Mouse (Mus musculus) kidney, postnatal 25 days (tissue): Measurements from ENCODE around the gene Mobp.
"Not testable (repeated sequence)": the region's sequence is repeated elsewhere in the genome, so short reads cannot be mapped to it uniquely, and the experiment has no call there.

Experiments used
- DNase-seq, 2 experiments: peaks; one replicate each; pipeline ENCODE4 v3.0.0; 2021; ENCODE audit warnings: mixed read lengths in 2 of 2

Gene Mobp

DNA sequence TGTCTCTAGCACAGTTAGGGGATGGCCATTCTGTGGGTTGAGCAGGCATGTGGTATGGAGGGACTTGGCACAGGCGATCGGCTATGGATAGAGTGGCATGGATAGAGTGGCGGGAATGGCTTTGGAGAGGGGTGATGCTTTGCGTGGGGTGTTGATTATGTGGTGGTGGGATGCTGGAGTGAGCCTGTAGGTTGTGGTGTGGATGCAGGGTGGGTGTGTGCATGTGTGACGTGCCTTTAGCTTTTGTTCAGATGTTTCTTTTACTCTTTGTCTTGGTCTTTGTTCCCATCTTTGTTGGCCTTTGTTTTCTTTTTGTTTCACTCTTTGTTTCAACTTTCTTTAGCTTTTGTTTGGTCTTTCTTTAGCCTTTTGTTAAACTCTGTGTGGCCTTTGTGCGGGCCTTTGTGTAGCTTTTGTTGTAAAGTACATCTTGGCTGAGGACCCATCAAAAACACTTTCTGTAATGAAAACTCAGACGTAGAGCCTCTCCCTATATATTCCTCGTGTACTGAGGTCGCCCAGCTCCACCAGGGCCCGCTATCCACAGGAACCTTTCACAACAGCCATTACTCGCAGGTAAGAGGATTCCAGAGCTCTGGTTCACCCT, at the start of gene Mobp:
Mobp (plus strand) TSS at position 486 of the 607 bp plus-strand sequence.
- no peak for DNase-seq

DNA sequence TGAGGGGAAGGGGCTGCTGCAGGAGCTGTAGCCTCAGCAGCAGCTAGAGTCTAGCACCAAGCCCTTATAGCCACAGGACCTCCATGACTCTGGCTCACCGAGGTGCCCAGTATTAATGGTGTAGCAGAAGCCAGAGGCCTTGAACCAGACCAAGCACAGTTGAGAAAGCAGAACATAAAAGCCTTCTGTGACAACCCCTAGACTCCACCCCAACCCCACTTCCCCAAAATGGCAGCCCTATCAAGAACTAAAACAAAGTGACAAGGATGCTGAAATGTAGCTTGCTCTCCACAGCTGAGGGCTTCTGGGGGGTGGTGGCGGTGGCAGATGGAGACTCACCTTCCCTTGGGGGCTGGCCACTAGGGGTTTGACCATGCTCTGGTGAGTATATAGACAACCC, 48.3 kb upstream of the Mobp start:
- no peak for DNase-seq

DNA sequence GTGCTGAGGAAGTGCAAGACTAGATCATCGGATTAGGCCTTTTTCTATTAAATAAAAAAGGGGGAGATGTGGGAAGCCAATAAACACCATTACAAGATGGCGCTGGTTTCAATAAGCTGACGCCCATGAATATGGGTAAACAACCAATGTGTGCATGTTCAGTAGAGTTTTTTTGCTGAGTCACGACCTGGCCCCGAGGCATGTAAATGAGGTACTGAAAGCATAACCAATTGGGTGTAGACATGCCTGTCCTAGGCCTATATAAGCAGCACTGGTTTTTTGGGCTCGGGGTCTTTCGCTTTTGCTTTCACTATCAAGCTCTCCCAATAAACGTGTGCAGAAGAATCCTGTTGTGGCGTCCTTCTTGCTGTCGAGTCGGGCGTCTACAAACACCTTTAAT, 40.6 kb upstream of the Mobp start:
- not testable (repeated sequence) for DNase-seq

DNA sequence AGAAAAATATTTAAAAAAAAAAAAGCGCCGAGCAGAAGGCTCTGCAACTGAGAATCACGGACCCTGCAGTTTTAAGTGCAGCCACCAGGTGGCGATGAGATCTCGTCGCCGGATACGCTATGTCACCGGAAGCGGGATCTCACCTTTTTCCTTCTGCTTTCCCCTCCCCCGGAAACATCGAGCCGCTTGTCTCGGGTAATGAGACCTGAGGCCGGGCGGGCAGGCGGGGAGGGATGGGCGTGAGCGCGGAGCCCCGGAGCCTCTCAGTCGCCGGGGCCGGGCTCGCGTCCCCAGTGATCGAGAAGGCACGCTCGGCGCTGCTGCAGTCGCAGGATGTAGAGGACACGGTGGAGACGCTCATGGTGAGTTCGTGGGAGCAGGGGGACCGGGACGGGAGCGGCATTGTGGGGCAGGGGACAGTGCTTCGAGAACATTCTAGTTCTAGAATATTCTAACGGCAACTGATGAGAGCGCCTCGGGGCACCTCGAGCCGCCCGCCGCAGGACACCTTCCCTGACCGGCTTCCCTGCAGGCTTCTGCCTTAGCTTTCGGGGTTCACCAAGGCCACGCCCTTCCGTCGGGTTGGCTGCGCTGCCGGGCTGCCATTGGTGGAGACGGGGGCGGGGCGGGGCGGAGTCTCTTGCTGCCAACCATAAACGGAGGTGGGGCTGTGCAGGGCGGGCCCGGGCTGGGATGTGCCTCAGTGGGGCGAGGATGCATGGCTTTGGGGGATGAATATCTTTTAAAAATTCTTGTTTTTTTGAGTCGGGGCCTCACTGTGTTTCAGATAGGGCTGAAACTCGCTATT, 39.1 kb upstream of the Mobp start, which contains the start of gene Slc25a38:
Slc25a38 (plus strand) TSS at position 164 of the 808 bp plus-strand sequence.
- peak; percentile 98 for DNase-seq

GRCm38 (mm10) chr9:120111156-120111945, 38.2 kb upstream of the Mobp start:
- no peak for DNase-seq

GRCm38 (mm10) chr9:120112472-120112871, 37.0 kb upstream of the Mobp start:
- DNase-seq = no peak

- peak in 1 of 2 experiments; percentile 47 for DNase-seq
These were observed 36.1 kb upstream of the Mobp start for GRCm38 (mm10) chr9:120113456-120113855.

DNA sequence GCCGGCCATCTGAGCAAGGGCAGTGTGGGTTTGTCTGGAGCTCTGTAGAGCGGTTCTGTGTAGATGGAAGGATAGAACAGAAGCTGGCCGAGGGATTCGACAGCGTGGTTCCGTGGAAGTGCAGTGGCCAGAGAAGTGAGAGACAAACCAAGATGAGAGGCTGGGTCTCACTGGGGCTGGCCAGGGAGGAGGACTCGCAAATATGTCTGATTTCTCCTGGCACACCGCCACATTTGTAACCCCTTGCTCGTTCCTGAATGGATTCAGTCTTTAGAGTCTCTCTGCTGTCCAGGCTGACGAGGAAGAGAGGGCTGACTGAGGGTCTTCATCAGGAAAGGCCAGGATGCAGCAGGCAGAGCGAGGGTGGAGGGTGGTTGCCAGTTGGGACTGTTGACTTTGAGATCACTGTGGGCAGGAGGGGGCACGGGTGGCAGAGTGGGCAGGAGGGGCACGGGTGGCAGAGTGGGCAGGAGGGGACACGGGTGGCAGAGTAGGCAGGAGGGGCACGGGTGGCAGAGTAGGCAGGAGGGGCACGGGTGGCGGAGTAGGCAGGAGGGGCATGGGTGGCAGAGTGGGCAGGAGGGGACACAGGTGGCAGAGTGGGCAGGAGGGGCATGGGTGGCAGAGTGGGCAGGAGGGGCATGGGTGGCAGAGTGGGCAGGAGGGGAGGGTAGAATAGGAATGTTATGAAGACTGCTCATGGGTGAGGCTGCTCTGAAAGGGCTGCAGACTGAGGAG, 35.3 kb upstream of the Mobp start:
- no peak for DNase-seq

DNA sequence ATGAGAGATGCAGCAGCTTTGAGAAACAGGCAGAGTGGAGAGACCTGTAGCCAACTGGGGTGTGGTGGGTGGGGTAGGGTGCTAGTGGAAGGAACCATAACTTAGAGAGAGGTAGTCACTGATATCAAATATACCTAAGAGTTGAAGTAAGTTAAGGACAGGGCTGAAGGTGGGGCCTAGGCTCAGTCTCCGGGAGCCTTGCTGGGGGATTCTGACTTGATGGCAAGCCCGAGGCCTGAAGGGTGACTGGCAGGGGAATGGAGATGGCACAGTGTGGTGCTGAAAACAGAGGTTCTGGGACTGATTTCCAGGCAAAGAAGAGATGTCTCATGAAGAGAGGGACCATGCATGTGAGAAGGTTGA, 34.7 kb upstream of the Mobp start:
- no peak for DNase-seq

GRCm38 (mm10) chr9:120115580-120115979, 33.9 kb upstream of the Mobp start:
- no peak for DNase-seq

- no peak for DNase-seq
These were observed 33.3 kb upstream of the Mobp start for GRCm38 (mm10) chr9:120116184-120116624.

DNA sequence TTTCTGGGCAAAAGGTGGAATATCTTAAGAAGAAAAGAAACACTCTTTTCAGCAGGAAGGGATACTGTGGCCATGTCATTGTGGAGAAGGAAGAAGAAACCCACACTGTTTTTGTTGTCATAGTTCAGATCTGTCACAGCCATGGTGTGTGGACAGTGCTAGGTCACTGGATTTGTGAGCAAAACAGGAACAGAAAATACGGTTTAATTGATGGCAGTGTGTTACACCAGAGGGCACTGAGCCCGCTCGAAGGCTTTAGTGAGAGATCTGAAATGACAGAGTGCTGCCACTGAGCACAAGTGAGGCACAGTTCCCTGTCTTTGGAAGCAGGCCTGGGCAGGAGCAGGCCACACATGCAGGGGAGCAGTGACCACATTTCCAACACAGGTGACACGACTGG, 31.3 kb upstream of the Mobp start:
- no peak for DNase-seq

- no peak for DNase-seq
These were observed 29.0 kb upstream of the Mobp start for GRCm38 (mm10) chr9:120120503-120120902.

GRCm38 (mm10) chr9:120126868-120127267, 22.6 kb upstream of the Mobp start:
- no peak for DNase-seq

DNA sequence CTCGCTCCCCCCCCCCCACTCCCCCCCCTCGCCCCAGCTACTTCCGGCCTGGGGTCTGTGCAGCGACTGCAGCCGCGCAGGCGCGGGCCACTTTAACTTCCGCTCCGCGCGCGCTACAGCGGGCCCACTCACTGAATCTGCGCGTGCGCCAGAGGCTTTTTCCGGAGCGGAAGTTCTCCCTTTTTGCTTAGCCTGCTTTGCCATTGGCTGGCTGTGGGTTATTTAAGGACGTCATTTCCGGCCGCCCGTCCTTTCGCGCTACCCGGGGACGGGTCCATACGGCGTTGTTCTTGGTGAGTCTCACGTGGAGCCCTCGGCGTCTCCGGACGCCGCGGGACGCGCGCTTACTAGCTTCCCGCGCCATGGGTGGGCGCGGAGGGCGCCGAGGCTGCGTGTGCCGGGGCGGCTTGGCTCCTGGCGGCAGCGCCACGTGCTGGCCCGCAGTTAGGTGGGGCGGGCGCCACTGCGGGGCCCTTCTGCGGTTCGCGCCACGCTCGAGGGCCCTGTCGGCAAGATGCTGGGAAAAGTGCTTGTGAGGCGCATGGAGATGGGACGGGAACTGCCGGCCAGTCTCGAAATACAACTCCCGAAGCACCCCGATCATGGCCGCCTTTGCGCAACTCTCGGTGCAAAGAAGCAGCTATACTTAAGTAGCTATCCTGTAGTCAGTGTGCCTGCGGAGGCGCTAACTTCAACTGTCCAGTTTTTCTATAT, 21.8 kb upstream of the Mobp start, which contains the start of gene Rpsa:
Rpsa (plus strand) TSS at position 152 of the 714 bp plus-strand sequence.
- peak; percentile 97 to 99 for DNase-seq

- no peak for DNase-seq
These were observed 20.2 kb upstream of the Mobp start for GRCm38 (mm10) chr9:120129276-120129675.

GRCm38 (mm10) chr9:120131784-120132288, 17.7 kb upstream of the Mobp start:
- no peak for DNase-seq

DNA sequence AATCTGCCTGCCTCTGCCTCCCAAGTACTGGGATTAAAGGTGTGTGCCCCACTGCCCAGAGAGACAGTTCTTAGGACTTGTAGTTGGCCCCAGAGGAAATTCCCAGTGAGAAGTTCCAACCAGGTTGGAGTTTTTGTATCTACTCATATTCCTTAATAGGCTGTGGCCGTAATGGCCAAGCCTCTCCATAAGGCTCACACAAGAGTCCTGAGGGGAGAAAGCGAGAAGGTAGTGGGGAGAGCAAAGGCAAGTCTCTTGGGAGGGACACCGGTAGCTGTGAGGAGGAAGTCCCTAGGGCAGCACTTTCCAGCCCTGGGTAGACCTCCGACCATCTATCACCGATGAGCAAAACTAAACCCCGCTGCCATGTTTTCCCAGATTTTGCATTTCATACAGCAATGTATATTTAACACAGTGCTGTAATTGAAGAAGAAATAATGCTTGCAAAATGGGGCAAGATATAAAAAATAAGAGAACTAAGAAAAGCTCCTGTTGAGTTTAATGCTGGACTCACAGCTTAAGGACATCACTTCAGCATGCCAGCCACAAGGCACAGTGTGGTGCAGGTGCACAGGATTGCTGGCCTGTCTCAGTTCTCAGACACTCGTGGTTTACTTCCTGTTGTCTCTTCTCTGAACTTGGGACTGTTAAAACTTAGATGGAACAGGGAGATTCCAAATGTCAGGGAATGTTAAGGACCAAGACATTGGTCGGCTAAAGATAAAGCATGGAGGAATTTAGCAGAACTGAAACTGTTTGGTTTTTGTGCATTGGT, 16.3 kb upstream of the Mobp start:
- DNase-seq = no peak

- no peak for DNase-seq
These were observed 15.6 kb upstream of the Mobp start for GRCm38 (mm10) chr9:120133755-120134475.

DNA sequence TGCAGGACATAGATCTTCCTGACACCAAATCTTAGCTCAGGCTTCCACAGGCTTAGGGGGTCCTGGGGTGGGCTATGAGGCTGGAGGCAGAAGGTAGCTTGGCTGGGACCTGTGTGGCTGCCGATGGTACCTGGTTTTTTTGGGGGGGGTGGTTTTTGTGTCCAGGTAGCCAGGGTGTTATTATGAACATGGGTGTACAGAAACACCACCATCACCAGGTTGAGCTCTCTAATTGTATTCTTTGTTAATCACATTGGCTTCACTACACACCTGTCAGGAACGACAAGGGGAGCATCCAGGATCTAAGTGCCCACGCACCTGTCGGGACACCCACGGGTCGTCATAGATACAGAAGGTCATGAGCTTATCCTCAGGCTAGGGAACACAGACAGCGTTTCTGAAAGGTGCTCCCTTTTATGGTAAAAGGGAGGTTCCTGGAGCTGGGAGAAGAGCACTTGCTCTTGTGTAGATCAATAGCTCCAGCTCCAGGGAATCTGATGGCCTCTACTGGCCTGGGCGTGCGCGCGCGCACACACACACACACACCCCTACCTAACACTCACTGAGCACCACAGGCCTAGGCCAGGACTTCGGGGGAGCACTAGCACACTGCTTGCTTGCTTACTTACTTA, 14.9 kb upstream of the Mobp start:
- no peak for DNase-seq
